Mouse (Mus musculus) left cerebral cortex, adult 2 months (tissue): ENCODE results near the gene Gm10999. TPM values are rescaled to one million over a fixed set of nuclear protein-coding genes. Genes with fewer than 3 reads are reported as not detected.
"Not testable (repeated sequence)": the region's sequence is repeated elsewhere in the genome, so short reads cannot be mapped to it uniquely, and the experiment has no call there.

Source experiments
- DNase-seq, 2 experiments: peaks; one replicate each; pipeline ENCODE4 v3.0.0; 2021 to 2022; ENCODE audit warnings: low spot score in 2 of 2, mixed read lengths in 1 of 2; ENCODE audit errors: extremely low spot score in 1 of 2
- H3K27ac ChIP-seq: fragments of 200-600 bp; 2 replicates; pipeline ENCODE4 v1.8.1; 2022
- H3K4me3 ChIP-seq: fragments of 200-600 bp; 2 replicates; pipeline ENCODE4 v1.8.1; 2022
- CTCF ChIP-seq: fragments of 200-600 bp; IDR thresholded peaks from 2 replicates; pipeline ENCODE4 v1.8.1; 2022; ENCODE audit warnings: antibody characterized with exemption, mild to moderate bottlenecking, moderate library complexity
- intact Hi-C: fragments of 180-260 bp; cut with DNase I; formaldehyde crosslinking; loops from one replicate; pipeline ENCODE4 v1.15.1; 2025
- long read RNA-seq, 2 experiments: library from polyadenylated mRNA; stranded (forward); transcript quantifications; one replicate each; pipeline ENCODE4 v2.0.0; 2021; ENCODE audit warnings: borderline mapping rate in 2 of 2
- total RNA-seq, 2 experiments: library from RNA; stranded (reverse); gene quantifications; 2 replicates each; pipeline ENCODE4 v1.2.3; 2021

Gene Gm10999
- not detected for total RNA-seq
- long read RNA-seq, experiment 1 = 0 reads
- long read RNA-seq, experiment 2 = 0 reads

- no peak for TF ChIP-seq CTCF
- intact Hi-C loops = no loop called here
- H3K27ac ChIP-seq = no peak within 1 kb of the TSS
- no peak for DNase-seq
- H3K4me3 ChIP-seq = no peak within 1 kb of the TSS
These were observed at the start of gene Gm10999 for GRCm38 (mm10) chr8:129131561-129131960. Gm10999 (minus strand) TSS chr8:129131661.

- H3K4me3 ChIP-seq = no peak overlapping the region
- TF ChIP-seq CTCF = no peak
- H3K27ac ChIP-seq = no peak overlapping the region
- no peak for DNase-seq
- intact Hi-C loops = no loop called here
These were observed 2.0 kb upstream of the Gm10999 start for GRCm38 (mm10) chr8:129133475-129133874.

- DNase-seq, H3K4me3 ChIP-seq, H3K27ac ChIP-seq, intact Hi-C loops: not testable (repeated sequence)
These were observed 15.7 kb downstream of the Gm10999 start for GRCm38 (mm10) chr8:129115761-129116160.

Other genes starting within 250 kb of the Gm10999 start
- not detected for gene Ccdc7a, start 66.1 kb downstream of the Gm10999 start, total RNA-seq
- gene Ccdc7b, start 64.5 kb downstream of the Gm10999 start, total RNA-seq = not detected
- 10 to 100 TPM; 21.8 to 23.2 TPM for gene 2610044O15Rik8, start 102.7 kb upstream of the Gm10999 start, total RNA-seq